Mouse (Mus musculus) MEL (cell line): Measurements from ENCODE around the gene Slc47a1. TPM values are rescaled to one million over a fixed set of nuclear protein-coding genes. Genes with fewer than 3 reads are reported as not detected.

Source experiments
- DNase-seq: peaks from one replicate; pipeline ENCODE4 v3.0.0; 2011; ENCODE audit warnings: low read depth, low spot score
- H3K27ac ChIP-seq: 2 replicates; pipeline ENCODE4 v1.5.1; 2012; ENCODE audit warnings: low read depth, mild to moderate bottlenecking, control low read depth, low read length, moderate library complexity; ENCODE audit not compliant: control insufficient read depth
- H3K27me3 ChIP-seq, 2 experiments: fragments of 150-350 bp in 1 of 2; sonication (generic) in 1 of 2; 2 replicates each; pipeline ENCODE4 v1.6.1; 2012; ENCODE audit warnings: low read length in 2 of 2, mild to moderate bottlenecking in 2 of 2, improper control_type of control experiment in 1 of 2, moderate library complexity in 1 of 2; ENCODE audit not compliant: insufficient read depth in 2 of 2, control insufficient read depth in 1 of 2
- H3K36me3 ChIP-seq, 2 experiments: 2 replicates each; pipeline ENCODE4 v1.6.1; 2012 to 2014; ENCODE audit warnings: low read length in 2 of 2, improper control_type of control experiment in 1 of 2, inconsistent platforms in 1 of 2, mild to moderate bottlenecking in 1 of 2; ENCODE audit not compliant: insufficient read depth in 2 of 2, control insufficient read depth in 1 of 2
- H3K4me1 ChIP-seq, 2 experiments: fragments of 150-350 bp in 1 of 2; sonication (generic) in 1 of 2; 2 replicates each; pipeline ENCODE4 v1.6.1; 2012; ENCODE audit warnings: low read length in 2 of 2, improper control_type of control experiment in 1 of 2, mild to moderate bottlenecking in 1 of 2; ENCODE audit not compliant: insufficient read depth in 2 of 2, control insufficient read depth in 1 of 2
- H3K4me3 ChIP-seq, 2 experiments: fragments of 150-350 bp in 1 of 2; sonication (generic) in 1 of 2; 2 replicates each; pipeline ENCODE4 v1.5.1; 2012; ENCODE audit warnings: low read depth in 2 of 2, low read length in 2 of 2, mild to moderate bottlenecking in 2 of 2, moderate library complexity in 2 of 2, control low read depth in 1 of 2, improper control_type of control experiment in 1 of 2; ENCODE audit not compliant: control insufficient read depth in 1 of 2, insufficient read depth in 1 of 2
- H3K79me2 ChIP-seq: 2 replicates; pipeline ENCODE4 v1.6.1; 2012; ENCODE audit warnings: mild to moderate bottlenecking, low read length, moderate library complexity; ENCODE audit not compliant: control insufficient read depth, poor library complexity, insufficient read depth
- H3K9ac ChIP-seq: 2 replicates; pipeline ENCODE4 v1.6.1; 2012; ENCODE audit warnings: low read depth, mild to moderate bottlenecking, control low read depth, low read length, moderate library complexity; ENCODE audit not compliant: control insufficient read depth, poor library complexity, severe bottlenecking
- H3K9me3 ChIP-seq: fragments of 150-350 bp; sonication (generic); replicated peaks from 2 replicates; pipeline ENCODE4 v1.6.1; 2012; ENCODE audit warnings: mild to moderate bottlenecking, low read length, improper control_type of control experiment, moderate library complexity; ENCODE audit not compliant: insufficient read depth
- CHD2 ChIP-seq: IDR thresholded peaks from 2 replicates; pipeline ENCODE4 v1.6.1; 2011; ENCODE audit warnings: low read length, improper control_type of control experiment
- E2F4 ChIP-seq: IDR thresholded peaks from 2 replicates; pipeline ENCODE4 v1.6.1; 2011; ENCODE audit warnings: low read depth, low read length, improper control_type of control experiment, borderline replicate concordance
- EP300 ChIP-seq, 2 experiments: IDR thresholded peaks; 2 replicates each; pipeline ENCODE4 v1.6.1; 2011; ENCODE audit warnings: improper control_type of control experiment in 2 of 2, low read length in 2 of 2, low read depth in 1 of 2, mild to moderate bottlenecking in 1 of 2
- ETS1 ChIP-seq: IDR thresholded peaks from 2 replicates; pipeline ENCODE4 v1.6.1; 2012; ENCODE audit warnings: low read depth, mild to moderate bottlenecking, inconsistent platforms, low read length, improper control_type of control experiment, moderate library complexity
- GATA1 ChIP-seq: IDR thresholded peaks from 2 replicates; pipeline ENCODE4 v1.6.1; 2011; ENCODE audit warnings: low read depth, low read length, improper control_type of control experiment
- JUND ChIP-seq: IDR thresholded peaks from 2 replicates; pipeline ENCODE4 v1.6.1; 2011; ENCODE audit warnings: low read depth, mild to moderate bottlenecking, improper control_type of control experiment, low read length
- KAT2A ChIP-seq: conservative IDR thresholded peaks from 2 replicates; pipeline ENCODE4 v1.6.1; 2012; ENCODE audit warnings: low read depth, low read length, improper control_type of control experiment, inconsistent platforms
- MAFK ChIP-seq: IDR thresholded peaks from 2 replicates; pipeline ENCODE4 v1.6.1; 2011; ENCODE audit warnings: low read depth, mild to moderate bottlenecking, low read length, improper control_type of control experiment, borderline replicate concordance
- MAX ChIP-seq: IDR thresholded peaks from 2 replicates; pipeline ENCODE4 v1.6.1; 2011; ENCODE audit warnings: low read length, improper control_type of control experiment
- MAZ ChIP-seq: IDR thresholded peaks from 2 replicates; pipeline ENCODE4 v1.6.1; 2012; ENCODE audit warnings: low read depth, mild to moderate bottlenecking, inconsistent platforms, low read length, improper control_type of control experiment
- MEF2A ChIP-seq: IDR thresholded peaks from 2 replicates; pipeline ENCODE4 v1.6.1; 2014; ENCODE audit warnings: low read depth, mild to moderate bottlenecking, inconsistent platforms, low read length, improper control_type of control experiment; ENCODE audit not compliant: poor library complexity, insufficient replicate concordance, severe bottlenecking; ENCODE audit errors: extremely low read depth
- MXI1 ChIP-seq: IDR thresholded peaks from 2 replicates; pipeline ENCODE4 v1.6.1; 2011; ENCODE audit warnings: mild to moderate bottlenecking, low read depth, low read length, improper control_type of control experiment
- NRF1 ChIP-seq: IDR thresholded peaks from 2 replicates; pipeline ENCODE4 v1.6.1; 2014; ENCODE audit warnings: low read depth, mild to moderate bottlenecking, inconsistent platforms, low read length, improper control_type of control experiment, moderate library complexity; ENCODE audit not compliant: poor library complexity, insufficient read depth, severe bottlenecking
- POLR2AphosphoS5 ChIP-seq: IDR thresholded peaks from 2 replicates; pipeline ENCODE4 v1.6.1; 2012; ENCODE audit warnings: low read depth, borderline replicate concordance, mild to moderate bottlenecking, inconsistent platforms, low read length, moderate library complexity, mixed read lengths
- SMC3 ChIP-seq: IDR thresholded peaks from 2 replicates; pipeline ENCODE4 v1.6.1; 2011; ENCODE audit warnings: low read depth, low read length, improper control_type of control experiment
- TBP ChIP-seq: IDR thresholded peaks from 2 replicates; pipeline ENCODE4 v1.8.0; 2011; ENCODE audit warnings: low read depth, low read length, improper control_type of control experiment
- USF1 ChIP-seq: IDR thresholded peaks from 2 replicates; pipeline ENCODE4 v1.6.1; 2014; ENCODE audit warnings: low read depth, mild to moderate bottlenecking, inconsistent platforms, low read length, improper control_type of control experiment, moderate library complexity
- USF2 ChIP-seq, 2 experiments: IDR thresholded peaks; 2 replicates each; pipeline ENCODE4 v1.6.1; 2011 to 2012; ENCODE audit warnings: improper control_type of control experiment in 2 of 2, low read length in 2 of 2, borderline replicate concordance in 1 of 2, inconsistent platforms in 1 of 2, low read depth in 1 of 2, mild to moderate bottlenecking in 1 of 2; ENCODE audit not compliant: insufficient read depth in 1 of 2
- ZKSCAN1 ChIP-seq: IDR thresholded peaks from 2 replicates; pipeline ENCODE4 v1.6.1; 2012; ENCODE audit warnings: low read depth, mild to moderate bottlenecking, inconsistent platforms, low read length, improper control_type of control experiment, moderate library complexity
- ZMIZ1 ChIP-seq: IDR thresholded peaks from 2 replicates; pipeline ENCODE4 v1.6.1; 2012; ENCODE audit warnings: low read depth, mild to moderate bottlenecking, inconsistent platforms, low read length, improper control_type of control experiment, moderate library complexity
- ZNF384 ChIP-seq: IDR thresholded peaks from 2 replicates; pipeline ENCODE4 v1.6.1; 2012; ENCODE audit warnings: low read depth, mild to moderate bottlenecking, inconsistent platforms, low read length, improper control_type of control experiment
- polyA plus RNA-seq, 2 experiments: library from polyadenylated mRNA; stranded (reverse) in 1 of 2; unstranded in 1 of 2; fragments of >175 nt in 1 of 2; fragments of >200 nt in 1 of 2; gene quantifications; 2 replicates each; pipeline versions ENCODE4 v1.2.1 to v1.2.4; 2012; ENCODE audit warnings: low replicate concordance in 2 of 2, low read depth in 1 of 2; ENCODE audit not compliant: insufficient read length in 2 of 2, insufficient read depth in 1 of 2, missing spikeins in 1 of 2
- total RNA-seq: library from RNA; depleted of rRNA; stranded (reverse); fragments of 300-350 nt; gene quantifications from 2 replicates; pipeline ENCODE4 v1.2.3, GENCODE M21; 2012

Slc47a1 gene
- total and polyA plus RNA-seq, 3 experiments, result 0.04 TPM; not detected in 2

DNA sequence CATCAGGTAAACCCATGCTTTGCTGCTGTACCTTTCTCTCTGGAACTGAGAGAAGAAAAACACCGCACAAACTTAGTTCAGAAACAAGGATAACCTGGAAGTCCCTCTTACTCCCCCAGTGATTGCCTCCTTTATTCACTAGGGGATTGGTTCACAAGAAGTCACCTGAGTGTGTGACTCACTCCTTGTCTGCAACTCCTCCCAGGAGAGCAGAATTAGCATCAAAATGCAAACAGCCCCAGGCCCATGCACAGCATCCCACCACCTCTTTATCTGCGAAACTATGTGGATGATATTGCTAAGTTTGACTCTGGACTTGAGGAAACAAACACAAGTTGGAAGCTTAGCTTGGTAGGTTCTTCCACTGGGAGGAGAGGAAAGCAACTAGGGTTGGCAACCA lies 80.8 kb downstream of the Slc47a1 start:
- Histone ChIP-seq H3K27ac (no peak overlapping the region), H3K9ac (no peak overlapping the region), H3K27me3 (peaks cover 5 to 8% of the 10 kb centered on the region in 2 experiments; a peak in 3 of 4 replicates), H3K9me3 (no peaks in the 10 kb centered on the region), H3K36me3 (peaks cover 0 to 11% of the 10 kb centered on the region in 2 experiments; a peak in 2 of 4 replicates), H3K79me2 (no peaks in the 10 kb centered on the region), H3K4me3 (no peak overlapping the region), H3K4me1 (peaks cover 17 to 24% of the 10 kb centered on the region in 2 experiments; a peak in 3 of 4 replicates)
- DNase-seq, result no peak
- no peak for TF ChIP-seq KAT2A
- TF ChIP-seq ZKSCAN1, result no peak
- no peak for TF ChIP-seq JUND
- no peak for TF ChIP-seq ETS1
- TF ChIP-seq TBP, result no peak
- no peak for TF ChIP-seq POLR2AphosphoS5
- TF ChIP-seq CHD2, result no peak
- no peak for TF ChIP-seq MAX

DNA sequence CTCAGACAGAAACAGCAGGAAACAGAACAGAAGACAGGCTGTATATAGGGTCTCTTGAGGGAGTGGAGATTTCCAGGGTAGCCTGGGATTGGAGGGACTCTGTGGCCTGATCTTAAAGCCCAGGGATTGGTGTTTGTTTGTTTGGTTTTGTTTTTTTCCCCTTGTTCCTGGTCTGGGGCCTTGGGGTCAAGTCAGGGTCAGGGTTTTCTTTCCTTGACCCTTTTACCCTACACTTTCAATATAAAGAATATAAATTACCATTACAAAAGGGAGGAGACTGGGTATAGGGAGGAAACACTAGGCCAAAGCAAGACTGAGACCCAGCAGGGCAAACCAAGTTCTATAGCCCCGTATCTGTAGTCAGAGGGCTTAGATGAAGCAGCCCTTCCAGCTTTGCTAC lies 81.6 kb downstream of the Slc47a1 start:
- peaks cover 17 to 24% of the 10 kb centered on the region in 2 experiments; a peak in 3 of 4 replicates for H3K4me1 ChIP-seq
- H3K36me3 ChIP-seq, result peaks cover 0 to 11% of the 10 kb centered on the region in 2 experiments; a peak in 2 of 4 replicates
- no peak for TF ChIP-seq MXI1
- no peak for TF ChIP-seq USF2 (IDR thresholded peaks at IDR 0.05; ENCODE audit: borderline replicate concordance in 1 of 2, insufficient read depth in 1 of 2, low read depth in 1 of 2, low read length in 2 of 2)
- no peak for TF ChIP-seq USF1
- TF ChIP-seq GATA1, result no peak
- no peak for TF ChIP-seq CHD2
- TF ChIP-seq MAFK, result no peak
- no peak for TF ChIP-seq ZNF384
- no peak for TF ChIP-seq E2F4
- no peak for TF ChIP-seq MEF2A
- TF ChIP-seq MAZ, result no peak
- TF ChIP-seq NRF1, result no peak
- TF ChIP-seq TBP, result no peak
- no peak for TF ChIP-seq SMC3
- TF ChIP-seq EP300 (IDR thresholded peaks at IDR 0.05; ENCODE audit: low read depth in 1 of 2, low read length in 2 of 2), result no peak
- no peak for TF ChIP-seq ZMIZ1
- TF ChIP-seq, all 39 proteins: peak for 0
- H3K27ac ChIP-seq, result no peak overlapping the region
- H3K9me3 ChIP-seq, result no peaks in the 10 kb centered on the region
- no peaks in the 10 kb centered on the region for H3K79me2 ChIP-seq
- H3K9ac ChIP-seq, result no peak overlapping the region
- peaks cover 8% of the 10 kb centered on the region in 2 experiments; a peak in 3 of 4 replicates for H3K27me3 ChIP-seq
- H3K4me3 ChIP-seq, result no peak overlapping the region
- DNase-seq, result no peak
